Mouse (Mus musculus) frontal cortex, postnatal 25 days (tissue): ENCODE results near the gene Gpr63.
"Not testable (repeated sequence)": the region's sequence is repeated elsewhere in the genome, so short reads cannot be mapped to it uniquely, and the experiment has no call there.

Experiments used
- DNase-seq, 2 experiments: peaks; one replicate each; pipeline ENCODE4 v3.0.0; 2022; ENCODE audit warnings: low spot score in 2 of 2

The Gpr63 gene

GRCm38 (mm10) chr4:24966299-24966991 is at the start of gene Gpr63:
TSS of gene Gpr63 (plus strand) at chr4:24966407.
- peak; percentile 39 to 61 for DNase-seq

- DNase-seq, result no peak
Observed at GRCm38 (mm10) chr4:24920006-24920577, 46.1 kb upstream of the Gpr63 start.

GRCm38 (mm10) chr4:24924726-24925125 is 41.5 kb upstream of the Gpr63 start:
- DNase-seq, result no peak

GRCm38 (mm10) chr4:24928260-24928780 is 37.9 kb upstream of the Gpr63 start:
- DNase-seq, result no peak

DNA sequence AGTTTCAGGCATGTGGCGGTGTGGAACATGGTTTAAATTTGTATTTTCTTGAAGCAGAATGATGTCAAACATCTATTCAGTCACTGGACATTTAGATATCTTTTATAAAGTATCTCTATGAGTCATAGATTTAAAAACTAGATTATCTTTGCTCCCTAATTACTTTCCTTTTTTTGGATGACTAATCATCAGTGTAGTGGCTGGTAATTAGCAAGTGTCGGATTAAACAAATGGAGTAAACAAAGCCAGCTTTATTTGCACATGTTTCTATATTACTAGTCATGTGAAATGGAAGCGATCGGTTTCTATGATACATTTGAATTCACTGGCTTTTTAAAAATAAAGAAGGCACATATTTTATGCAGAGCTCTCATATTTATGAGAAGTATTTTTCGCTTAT is 37.3 kb upstream of the Gpr63 start:
- no peak for DNase-seq

DNA sequence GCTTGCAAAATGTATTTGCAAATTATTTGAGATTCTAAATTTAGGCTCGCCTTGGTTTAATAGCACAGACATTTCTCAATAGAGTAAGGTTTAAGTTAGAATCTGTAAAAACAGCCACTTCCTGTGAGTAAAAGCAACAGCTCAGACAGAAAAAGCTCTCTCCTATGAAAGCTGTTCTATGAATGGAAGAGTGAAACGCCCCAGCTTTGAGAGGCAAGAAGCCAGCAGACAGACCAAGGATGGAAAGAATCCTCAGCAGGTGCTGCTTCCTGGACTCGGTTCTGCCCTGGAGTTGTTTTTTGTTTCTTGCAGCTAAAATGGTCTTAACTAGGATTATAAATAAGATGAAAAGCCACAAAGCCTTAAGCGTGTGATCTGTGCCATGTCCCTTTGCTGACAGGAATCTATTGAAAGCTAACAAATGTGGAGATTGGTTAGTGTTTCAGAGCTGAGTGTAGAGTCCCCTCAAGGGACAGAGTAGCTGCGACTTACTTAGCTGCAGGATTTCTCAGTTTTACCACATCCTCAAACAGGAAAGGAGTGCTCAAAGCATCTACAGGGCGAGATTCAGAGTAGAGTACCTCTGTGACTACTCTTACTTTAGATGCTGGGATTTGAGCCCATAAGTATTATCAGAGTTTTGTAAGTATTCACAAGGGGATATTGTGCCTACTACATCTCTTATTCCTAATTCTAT is 23.3 kb upstream of the Gpr63 start:
- no peak for DNase-seq

GRCm38 (mm10) chr4:24965918-24966298 is 299 bp upstream of the Gpr63 start:
- DNase-seq, result no peak

GRCm38 (mm10) chr4:24967251-24967650 is 1.0 kb downstream of the Gpr63 start:
- DNase-seq, result no peak

GRCm38 (mm10) chr4:24978589-24978988 is 12.4 kb downstream of the Gpr63 start:
- DNase-seq, result no peak

- DNase-seq, result no peak
Observed at GRCm38 (mm10) chr4:24985612-24986011, 19.4 kb downstream of the Gpr63 start.

GRCm38 (mm10) chr4:24991475-24991874 is 25.3 kb downstream of the Gpr63 start:
- no peak for DNase-seq

DNA sequence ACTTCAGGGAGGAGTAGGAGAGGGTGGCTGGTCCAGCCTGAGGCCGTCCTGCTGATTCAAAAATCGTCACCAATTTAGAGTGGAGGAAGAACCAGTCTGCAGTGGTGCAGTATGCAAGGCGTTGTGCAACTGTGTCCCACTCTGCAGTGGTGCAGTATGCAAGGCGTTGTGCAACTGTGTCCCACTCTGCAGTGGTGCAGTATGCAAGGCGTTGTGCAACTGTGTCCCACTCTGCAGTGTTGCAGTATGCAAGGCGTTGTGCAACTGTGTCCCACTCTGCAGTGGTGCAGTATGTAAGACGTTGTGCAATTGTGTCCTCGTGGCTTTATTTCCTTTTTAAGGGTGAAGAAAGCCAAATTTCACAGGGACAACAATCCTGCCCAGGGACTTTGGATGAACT is 43.1 kb downstream of the Gpr63 start:
- not testable (repeated sequence) for DNase-seq

DNA sequence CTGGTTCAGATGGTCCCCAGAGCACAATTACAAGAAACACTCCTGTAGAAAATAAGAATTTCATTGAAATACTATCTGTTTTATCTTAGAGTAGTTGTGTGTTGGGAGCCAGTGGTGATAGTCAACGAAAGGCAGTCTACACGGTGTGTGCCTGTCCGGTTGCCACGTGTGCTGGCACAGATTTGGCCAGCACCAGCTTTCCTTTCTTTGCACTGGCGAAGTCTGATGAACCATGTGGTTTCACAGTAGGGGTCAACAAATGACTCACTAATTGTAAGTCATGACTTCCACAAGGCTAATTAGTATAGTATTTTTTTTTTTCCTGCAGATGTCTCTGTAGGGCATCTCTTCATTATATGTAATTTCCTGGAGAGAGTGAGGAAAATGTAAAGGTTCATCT is 45.6 kb downstream of the Gpr63 start:
- no peak for DNase-seq

GRCm38 (mm10) chr4:25012726-25013125 is 46.5 kb downstream of the Gpr63 start:
- no peak for DNase-seq

GRCm38 (mm10) chr4:25015017-25015655 is 48.9 kb downstream of the Gpr63 start:
- DNase-seq, result no peak

- no peak for DNase-seq
Observed at GRCm38 (mm10) chr4:25028252-25028651, 62.0 kb downstream of the Gpr63 start.

DNA sequence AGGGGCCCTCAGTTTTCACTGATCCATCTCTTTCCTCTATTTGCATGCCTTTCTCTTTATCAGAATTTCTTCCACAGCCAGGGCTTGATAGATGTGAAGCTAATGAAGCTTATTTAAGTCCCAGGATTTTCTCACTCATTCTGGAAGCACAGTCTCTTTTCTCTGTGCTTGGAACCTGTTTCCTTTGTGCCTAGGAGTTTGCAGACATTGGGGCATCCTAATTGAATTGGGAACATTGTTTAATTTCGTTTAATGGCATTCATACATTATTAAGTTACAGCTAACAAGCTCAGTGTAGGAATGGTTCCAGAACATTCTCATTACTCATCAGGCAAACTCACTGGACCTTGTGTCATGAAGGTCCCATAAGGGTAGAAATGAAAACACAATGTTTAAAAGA is 62.5 kb downstream of the Gpr63 start:
- no peak for DNase-seq

GRCm38 (mm10) chr4:25029875-25030274 is 63.7 kb downstream of the Gpr63 start:
- no peak for DNase-seq

DNA sequence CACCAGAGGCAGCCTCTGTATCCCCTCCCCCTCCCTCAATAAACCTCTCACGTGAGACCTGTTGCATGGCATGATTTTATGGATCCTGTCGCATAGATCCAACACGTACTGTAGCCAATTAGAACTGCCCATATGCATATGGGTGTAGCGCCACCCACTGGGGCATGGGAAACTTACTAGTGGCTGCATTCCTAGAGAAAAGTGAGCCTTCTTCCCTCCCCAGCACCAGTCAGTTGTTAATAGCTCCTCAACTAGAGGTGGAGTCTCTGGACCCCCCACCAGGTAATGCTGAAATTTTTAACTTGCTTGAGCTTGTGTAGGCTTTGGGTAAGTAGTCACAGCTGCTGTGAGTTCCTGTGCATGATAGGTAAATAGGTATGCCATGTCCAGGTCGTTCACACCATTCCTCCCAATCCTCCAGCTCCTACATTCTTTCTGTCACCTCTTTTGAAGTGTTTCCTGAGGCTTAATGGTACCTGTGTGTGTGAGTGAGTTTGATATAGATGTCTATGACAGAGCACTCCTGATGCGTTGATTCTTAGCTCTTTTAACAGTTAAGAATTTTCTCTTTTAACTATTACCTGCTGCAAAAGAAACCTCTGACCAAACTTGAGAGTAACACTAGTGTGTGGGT is 69.1 kb downstream of the Gpr63 start:
- DNase-seq, result no peak

- DNase-seq, result no peak
Observed at GRCm38 (mm10) chr4:25035806-25036205, 69.6 kb downstream of the Gpr63 start.

- DNase-seq, result no peak
Observed at GRCm38 (mm10) chr4:25037260-25037659, 71.1 kb downstream of the Gpr63 start.

DNA sequence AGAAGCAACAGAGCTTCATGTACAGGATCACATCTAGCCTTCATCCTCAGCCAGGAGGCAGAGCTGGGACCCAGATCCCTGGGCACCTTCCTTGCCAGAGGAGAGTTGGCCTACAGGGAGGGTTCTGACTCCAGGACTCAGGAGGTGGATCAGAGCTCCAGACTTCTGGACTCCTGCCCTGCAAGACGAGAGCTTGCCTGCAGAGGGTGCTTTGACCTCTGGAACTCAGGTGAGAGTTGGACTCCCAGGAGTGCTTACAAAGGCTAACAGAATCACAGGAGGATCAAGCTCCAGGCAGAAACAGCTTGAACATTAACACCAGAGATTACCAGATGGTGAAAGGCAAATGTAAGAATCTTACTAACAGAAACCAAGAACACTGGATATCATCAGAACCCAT is 89.3 kb downstream of the Gpr63 start:
- DNase-seq, result not testable (repeated sequence)
